ENCODE assay signal across 8 mouse cellular contexts in the genomic region with DNA sequence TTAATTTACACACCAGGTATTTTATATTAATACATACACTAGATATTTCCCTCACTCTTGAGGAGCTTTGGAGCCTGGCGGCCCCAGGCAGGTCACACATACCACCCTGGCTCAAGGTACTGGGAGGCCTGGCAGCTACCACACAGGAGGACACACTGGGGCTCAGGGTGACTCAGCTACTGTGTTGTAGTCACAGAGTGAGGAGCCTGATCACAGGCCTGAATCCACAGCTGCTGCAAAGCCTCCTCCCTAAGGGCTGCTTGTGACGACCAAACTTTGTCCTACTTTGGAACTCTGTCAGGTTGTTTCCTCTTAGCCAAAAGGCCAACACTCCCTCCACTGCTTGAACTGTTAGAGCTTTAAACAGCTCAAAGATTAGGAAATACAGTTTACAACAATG.
DNase-seq lines count a peak whose midpoint lies in the region; ATAC-seq and TF ChIP-seq lines count a peak whose summit lies in the region.

No protein-coding gene starts in this region.

- no peaks in the 10 kb centered on the region for H3K27me3 ChIP-seq in liver, embryonic 11.5 days (replicated peaks; ENCODE audit: control insufficient read depth, insufficient read depth, low read length)
- no peaks in the 10 kb centered on the region for H3K27me3 ChIP-seq in liver, postnatal 0 days (ENCODE audit: insufficient read depth, low read length)
- no peaks in the 10 kb centered on the region for H3K27me3 ChIP-seq in hindbrain, embryonic 13.5 days
- no peaks in the 10 kb centered on the region for H3K27me3 ChIP-seq in midbrain, embryonic 13.5 days

- H3K9me3 ChIP-seq in liver, embryonic 11.5 days (ENCODE audit: control insufficient read depth, low read length) = no peaks in the 10 kb centered on the region; the same call in 1 of the 2 replicates
- no peaks in the 10 kb centered on the region for H3K9me3 ChIP-seq in liver, postnatal 0 days (ENCODE audit: low read length)
- 0 out of 2 replicates have a peak, but pooled peaks cover 3% of the 10 kb centered on the region for H3K9me3 ChIP-seq in hindbrain, embryonic 13.5 days
- no peaks in the 10 kb centered on the region for H3K9me3 ChIP-seq in midbrain, embryonic 13.5 days

- H3K4me2 ChIP-seq in liver, embryonic 11.5 days = no peak overlapping the region
- no peak overlapping the region for H3K4me2 ChIP-seq in liver, postnatal 0 days (ENCODE audit: low read depth, low read length)
- H3K4me2 ChIP-seq in hindbrain, embryonic 13.5 days = no peak overlapping the region
- no peak overlapping the region for H3K4me2 ChIP-seq in midbrain, embryonic 13.5 days (replicated peaks)

- TF ChIP-seq CTCF in liver, postnatal 0 days (IDR thresholded peaks at IDR 0.05; ENCODE audit: low read depth) = no peak
- TF ChIP-seq CTCF in gastrocnemius, adult 2 months (IDR thresholded peaks at IDR 0.05) = no peak

- no peaks in the 10 kb centered on the region for H3K36me3 ChIP-seq in liver, embryonic 11.5 days (ENCODE audit: control insufficient read depth, insufficient read depth, low read length)
- no peaks in the 10 kb centered on the region for H3K36me3 ChIP-seq in liver, postnatal 0 days (replicated peaks; ENCODE audit: insufficient read depth, low read length)
- no peaks in the 10 kb centered on the region for H3K36me3 ChIP-seq in hindbrain, embryonic 13.5 days
- no peaks in the 10 kb centered on the region for H3K36me3 ChIP-seq in midbrain, embryonic 13.5 days

- 54% methylated on average over 2 of the region's 2 CpGs for WGBS in liver, embryonic 11.5 days
- 64% methylated on average over 2 of the region's 2 CpGs for WGBS in liver, postnatal 0 days (ENCODE audit: insufficient replicate concordance)
- 63% methylated on average over 2 of the region's 2 CpGs for WGBS in hindbrain, embryonic 13.5 days
- 49% methylated on average over 2 of the region's 2 CpGs for WGBS in midbrain, embryonic 13.5 days

- H3K4me3 ChIP-seq in liver, embryonic 11.5 days (ENCODE audit: low read depth, low read length) = no peak overlapping the region
- no peak overlapping the region for H3K4me3 ChIP-seq in liver, postnatal 0 days (ENCODE audit: low read depth, low read length)
- H3K4me3 ChIP-seq in gastrocnemius, adult 2 months = no peak overlapping the region
- no peak overlapping the region for H3K4me3 ChIP-seq in hindbrain, embryonic 13.5 days
- no peak overlapping the region for H3K4me3 ChIP-seq in midbrain, embryonic 13.5 days (replicated peaks)

- TF ChIP-seq EP300 in liver, postnatal 0 days (IDR thresholded peaks at IDR 0.05; ENCODE audit: low read depth) = no peak

- 0 out of 2 replicates have a peak, but pooled peaks have one; percentile 20 for ATAC-seq in liver, embryonic 11.5 days (replicated peaks; ENCODE audit: low FRiP score)
- ATAC-seq in liver, postnatal 0 days = no peak
- peak; percentile 70 for ATAC-seq in hindbrain, embryonic 13.5 days (ENCODE audit: low FRiP score)
- ATAC-seq in midbrain, embryonic 13.5 days = peak; percentile 86
- no peak for ATAC-seq in CD4-positive, CD25-positive, alpha-beta regulatory T cell, adult 4 months

- DNase-seq in liver, embryonic 11.5 days (ENCODE audit: low spot score) = no peak
- DNase-seq in liver, postnatal 0 days = no peak
- DNase-seq in gastrocnemius, adult 2 months = peak; percentile 58
- DNase-seq in cerebellum, adult 8-10 months = no peak
- no peak for DNase-seq in right cerebral cortex, postnatal 4 days

- no peak overlapping the region for H3K9ac ChIP-seq in liver, embryonic 11.5 days (ENCODE audit: low read depth, low read length)
- no peak overlapping the region for H3K9ac ChIP-seq in liver, postnatal 0 days (replicated peaks)
- H3K9ac ChIP-seq in hindbrain, embryonic 13.5 days = no peak overlapping the region
- no peak overlapping the region for H3K9ac ChIP-seq in midbrain, embryonic 13.5 days (replicated peaks)

- peak overlapping the region; percentile 38; the same call in 1 of the 2 replicates for H3K27ac ChIP-seq in liver, embryonic 11.5 days (ENCODE audit: low read depth, low read length)
- no peak overlapping the region for H3K27ac ChIP-seq in liver, postnatal 0 days (ENCODE audit: low read depth)
- peak overlapping the region; percentile 65 for H3K27ac ChIP-seq in gastrocnemius, adult 2 months
- peak overlapping the region; percentile 87 for H3K27ac ChIP-seq in hindbrain, embryonic 13.5 days
- peak overlapping the region; percentile 86 for H3K27ac ChIP-seq in midbrain, embryonic 13.5 days

- intact Hi-C loops in gastrocnemius, adult 2 months (cut with DNase I) = no loop called here

- peaks cover 7% of the 10 kb centered on the region; the same call in 1 of the 2 replicates for H3K4me1 ChIP-seq in liver, embryonic 11.5 days (replicated peaks; ENCODE audit: control insufficient read depth, insufficient read depth, low read length)
- H3K4me1 ChIP-seq in liver, postnatal 0 days (ENCODE audit: insufficient read depth) = no peaks in the 10 kb centered on the region
- peaks cover 28% of the 10 kb centered on the region for H3K4me1 ChIP-seq in hindbrain, embryonic 13.5 days (replicated peaks)
- H3K4me1 ChIP-seq in midbrain, embryonic 13.5 days (replicated peaks) = peaks cover 27% of the 10 kb centered on the region

Comparison
In these comparisons a context has a peak if more than half of its experiments do, and no peak if none do; other contexts are left out.
1. ATAC-seq: peak in liver, embryonic 11.5 days (single experiment), hindbrain, embryonic 13.5 days (single experiment) and midbrain, embryonic 13.5 days (single experiment); none in liver, postnatal 0 days (single experiment) and CD4-positive, CD25-positive, alpha-beta regulatory T cell, adult 4 months (single experiment).